Mouse (Mus musculus) kidney, postnatal 0 days (tissue): ENCODE measurements around the gene Hps1. TPM values are rescaled to one million over a fixed set of nuclear protein-coding genes. Genes with fewer than 3 reads are reported as not detected.

Source experiments
- ATAC-seq: fragments of 200-750 bp; cut with Nextera tagmentation; replicated peaks from 2 replicates; pipeline ENCODE4 v1.8.0; 2017; ENCODE audit warnings: low read depth, moderate number of reproducible peaks, moderate TSS enrichment, moderate library complexity; ENCODE audit not compliant: low FRiP score
- DNase-seq: peaks from one replicate; pipeline ENCODE4 v3.0.0-alpha.2; 2016; ENCODE audit warnings: low spot score
- H3K27ac ChIP-seq: fragments of 300-500 bp; sonication (generic); 2 replicates; pipeline ENCODE4 v1.5.1; 2014; ENCODE audit warnings: mild to moderate bottlenecking
- H3K27me3 ChIP-seq: fragments of 300-500 bp; sonication (generic); 2 replicates; pipeline ENCODE4 v1.6.1; 2014; ENCODE audit warnings: low read length, mixed read lengths; ENCODE audit not compliant: insufficient read depth
- H3K36me3 ChIP-seq: fragments of 300-500 bp; sonication (generic); 2 replicates; pipeline ENCODE4 v1.6.1; 2014; ENCODE audit warnings: low read length, mixed read lengths; ENCODE audit not compliant: insufficient read depth
- H3K4me1 ChIP-seq: fragments of 300-500 bp; sonication (generic); replicated peaks from 2 replicates; pipeline ENCODE4 v1.6.1; 2014; ENCODE audit warnings: antibody characterized with exemption, low read length, mixed read lengths; ENCODE audit not compliant: insufficient read depth
- H3K4me2 ChIP-seq: fragments of 300-500 bp; sonication (generic); 2 replicates; pipeline ENCODE4 v1.6.1; 2014; ENCODE audit warnings: mild to moderate bottlenecking, low read length, moderate library complexity, mixed read lengths
- H3K4me3 ChIP-seq: fragments of 300-500 bp; sonication (generic); replicated peaks from 2 replicates; pipeline ENCODE4 v1.5.1; 2014; ENCODE audit warnings: low read depth, low read length
- H3K9ac ChIP-seq: fragments of 300-500 bp; sonication (generic); 2 replicates; pipeline ENCODE4 v1.6.1; 2014; ENCODE audit warnings: low read depth, low read length
- H3K9me3 ChIP-seq: fragments of 300-500 bp; sonication (generic); replicated peaks from 2 replicates; pipeline ENCODE4 v1.6.1; 2016; ENCODE audit warnings: low read length, inconsistent platforms, mixed read lengths
- CTCF ChIP-seq: IDR thresholded peaks from 2 replicates; pipeline ENCODE4 v1.5.1; 2016; ENCODE audit warnings: antibody characterized with exemption, low read depth, mild to moderate bottlenecking, moderate library complexity
- WGBS: fragments of 180-500 bp; shearing (Covaris S2); extraction: QIAGEN DNeasy Blood & Tissue Kit; methylation state at CpG from one replicate; pipeline ENCODE4 v1.1.7; 2014; 5-methylcytosine and 5-hydroxymethylcytosine counted together
- polyA plus RNA-seq: library from polyadenylated mRNA; unstranded; fragments of >200 nt; fragmentation: Nextera tagmentation; extraction: Ambion mirVana; gene quantifications from 2 replicates; pipeline ENCODE4 v1.2.1, GENCODE M21; 2015

The Hps1 gene
- polyA plus RNA-seq: 12.9 and 13.8 TPM in 2 replicates

GRCm38 (mm10) chr19:42779531-42780155 lies at the start of gene Hps1:
Gene Hps1 (minus strand): TSS chr19:42779978.
- peak within 1 kb of the TSS; percentile 45 for H3K4me3 ChIP-seq
- peak within 1 kb of the TSS; percentile 55 for H3K9ac ChIP-seq
- TF ChIP-seq CTCF: no peak
- DNase-seq (peak; percentile 95), ATAC-seq (peak; percentile 94)
- H3K4me1 ChIP-seq: peaks cover 7% of the 10 kb centered on the region; the same call in 1 of the 2 replicates
- H3K27ac ChIP-seq: peak within 1 kb of the TSS; percentile 72
- H3K9me3 ChIP-seq: no peaks in the 10 kb centered on the region
- H3K36me3 ChIP-seq: no peaks in the 10 kb centered on the region
- no peaks in the 10 kb centered on the region for H3K27me3 ChIP-seq
- peak within 1 kb of the TSS; percentile 53 for H3K4me2 ChIP-seq
- WGBS: under 1% methylated on average over 43 of the region's 43 CpGs

DNA sequence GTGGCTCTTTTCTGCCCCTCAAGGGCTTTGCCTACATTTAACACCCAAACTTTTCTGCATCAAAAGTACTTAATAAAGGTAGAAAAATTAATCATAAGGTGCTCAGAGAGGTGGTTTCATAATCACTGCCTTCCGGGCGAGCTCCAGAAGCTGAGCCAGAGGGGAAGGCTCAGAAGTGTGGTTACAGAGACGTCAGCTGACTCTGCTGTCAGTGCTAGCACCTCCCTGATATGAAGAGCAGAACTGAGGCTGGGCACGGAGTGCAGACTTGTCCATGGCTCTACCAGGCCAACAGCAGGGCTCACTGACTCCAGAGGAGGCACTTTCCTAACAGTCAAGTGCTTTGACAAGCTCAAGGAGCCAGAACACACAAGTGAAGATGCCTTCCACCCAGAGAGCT lies 49.4 kb upstream of the Hps1 start:
- Histone ChIP-seq H3K4me2 (no peak overlapping the region), H3K27me3 (no peaks in the 10 kb centered on the region), H3K9me3 (no peaks in the 10 kb centered on the region), H3K27ac (no peak overlapping the region), H3K9ac (no peak overlapping the region), H3K36me3 (no peaks in the 10 kb centered on the region), H3K4me1 (no peaks in the 10 kb centered on the region), H3K4me3 (no peak overlapping the region)
- 75% methylated on average over 4 of the region's 4 CpGs for WGBS
- no peak for TF ChIP-seq CTCF
- ATAC-seq (no peak), DNase-seq (no peak)

GRCm38 (mm10) chr19:42827843-42828242 lies 48.1 kb upstream of the Hps1 start:
- Histone ChIP-seq H3K4me3 (no peak overlapping the region), H3K4me1 (no peaks in the 10 kb centered on the region), H3K4me2 (no peak overlapping the region), H3K9me3 (no peaks in the 10 kb centered on the region), H3K9ac (no peak overlapping the region), H3K27me3 (no peaks in the 10 kb centered on the region), H3K36me3 (no peaks in the 10 kb centered on the region), H3K27ac (no peak overlapping the region)
- TF ChIP-seq CTCF: no peak
- ATAC-seq (no peak), DNase-seq (peak; percentile 13)
- WGBS: 55% methylated on average over 3 of the region's 3 CpGs

GRCm38 (mm10) chr19:42820109-42820508 lies 40.3 kb upstream of the Hps1 start:
- ATAC-seq (no peak), DNase-seq (no peak)
- H3K9me3 ChIP-seq: no peaks in the 10 kb centered on the region
- no peak for TF ChIP-seq CTCF
- H3K4me3 ChIP-seq: no peak overlapping the region
- 88% methylated on average over 5 of the region's 5 CpGs for WGBS
- H3K27me3 ChIP-seq: no peaks in the 10 kb centered on the region
- no peaks in the 10 kb centered on the region for H3K4me1 ChIP-seq
- no peak overlapping the region for H3K4me2 ChIP-seq
- no peak overlapping the region for H3K27ac ChIP-seq
- H3K9ac ChIP-seq: no peak overlapping the region
- no peaks in the 10 kb centered on the region for H3K36me3 ChIP-seq

DNA sequence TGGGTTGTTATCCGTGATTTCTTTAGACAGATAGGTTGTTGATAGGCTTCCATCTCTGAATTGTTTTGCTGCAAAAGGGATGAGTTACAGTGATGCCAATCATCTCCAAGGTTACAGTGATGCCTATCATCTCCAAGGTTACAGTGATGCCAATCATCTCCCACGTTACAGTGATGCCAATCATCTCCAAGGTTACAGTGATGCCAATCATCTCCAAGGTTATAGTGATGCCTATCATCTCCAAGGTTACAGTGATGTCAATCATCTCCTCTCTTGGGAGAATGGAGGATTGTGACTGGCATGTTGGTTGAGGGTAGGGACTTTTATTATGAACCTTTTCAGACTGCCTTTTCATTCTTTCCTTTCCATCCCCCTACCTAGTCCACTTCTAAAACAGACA lies 38.0 kb upstream of the Hps1 start:
- Histone ChIP-seq H3K9ac (no peak overlapping the region), H3K4me1 (no peaks in the 10 kb centered on the region), H3K27ac (no peak overlapping the region), H3K36me3 (no peaks in the 10 kb centered on the region), H3K27me3 (no peaks in the 10 kb centered on the region), H3K4me3 (no peak overlapping the region), H3K9me3 (no peaks in the 10 kb centered on the region), H3K4me2 (no peak overlapping the region)
- no peak for TF ChIP-seq CTCF
- 74% methylated on average over 2 of the region's 2 CpGs for WGBS
- no peak for ATAC-seq
- DNase-seq: no peak

GRCm38 (mm10) chr19:42816261-42816660 lies 36.5 kb upstream of the Hps1 start:
- Histone ChIP-seq H3K27ac (no peak overlapping the region), H3K9me3 (no peaks in the 10 kb centered on the region), H3K36me3 (no peaks in the 10 kb centered on the region), H3K27me3 (no peaks in the 10 kb centered on the region), H3K9ac (no peak overlapping the region), H3K4me3 (no peak overlapping the region), H3K4me2 (no peak overlapping the region), H3K4me1 (no peaks in the 10 kb centered on the region)
- WGBS: 90% methylated on average over 2 of the region's 2 CpGs
- DNase-seq (no peak), ATAC-seq (no peak)
- no peak for TF ChIP-seq CTCF

GRCm38 (mm10) chr19:42810140-42810539 lies 30.4 kb upstream of the Hps1 start:
- DNase-seq (no peak), ATAC-seq (no peak)
- H3K36me3 ChIP-seq: no peaks in the 10 kb centered on the region
- H3K4me1 ChIP-seq: no peaks in the 10 kb centered on the region
- no peaks in the 10 kb centered on the region for H3K9me3 ChIP-seq
- 54% methylated on average over 5 of the region's 5 CpGs for WGBS
- no peak overlapping the region for H3K9ac ChIP-seq
- H3K27me3 ChIP-seq: no peaks in the 10 kb centered on the region
- H3K4me2 ChIP-seq: no peak overlapping the region
- no peak for TF ChIP-seq CTCF
- no peak overlapping the region for H3K27ac ChIP-seq
- H3K4me3 ChIP-seq: no peak overlapping the region
